Mouse (Mus musculus) liver, embryonic 14.5 days (tissue): ENCODE results near the gene Trp53rka.

Experiments
- CTCF ChIP-seq: IDR thresholded peaks from 2 replicates; pipeline ENCODE4 v1.5.1; 2016; ENCODE audit warnings: antibody characterized with exemption, low read depth, control low read depth
- EP300 ChIP-seq: IDR thresholded peaks from 2 replicates; pipeline ENCODE4 v1.6.1; 2016; ENCODE audit warnings: antibody characterized with exemption, low read depth

DNA sequence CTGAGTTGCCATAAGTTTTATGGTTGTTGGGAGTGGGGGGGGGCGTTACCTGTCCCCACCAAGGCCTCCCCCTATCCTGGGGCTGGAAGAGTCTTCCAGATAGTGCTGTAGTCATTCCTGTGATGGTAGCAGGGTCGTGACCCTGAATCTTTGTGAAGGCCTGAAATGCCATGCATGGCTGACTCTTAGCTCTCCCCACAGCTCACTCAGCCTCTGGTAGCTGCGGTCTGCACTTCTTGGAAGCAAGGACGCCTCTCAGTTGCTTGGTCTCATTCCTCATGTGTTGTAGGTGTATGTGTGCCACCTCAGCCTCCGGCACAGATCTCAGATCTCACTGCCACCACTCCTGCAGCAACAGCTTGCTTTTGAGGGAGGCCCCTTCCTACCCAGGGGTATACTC, 17.3 kb downstream of the Trp53rka start:
- TF ChIP-seq CTCF (no peak), EP300 (no peak)
